Mouse (Mus musculus) liver, embryonic 11.5 days (tissue): ENCODE data around the gene R3hdml. TPM values are rescaled to one million over a fixed set of nuclear protein-coding genes. Genes with fewer than 3 reads are reported as not detected.
"Not testable (repeated sequence)": the region's sequence is repeated elsewhere in the genome, so short reads cannot be mapped to it uniquely, and the experiment has no call there.

Source experiments
- ATAC-seq: fragments of 200-750 bp; cut with Nextera tagmentation; replicated peaks from 2 replicates; pipeline ENCODE4 v1.8.0; 2017; ENCODE audit warnings: moderate number of reproducible peaks, mild to moderate bottlenecking, moderate TSS enrichment, moderate library complexity; ENCODE audit not compliant: low FRiP score
- DNase-seq: peaks from one replicate; pipeline ENCODE4 v3.0.0-alpha.2; 2017; ENCODE audit warnings: low spot score
- H3K27ac ChIP-seq: fragments of 300-500 bp; sonication (generic); 2 replicates; pipeline ENCODE4 v1.5.1; 2014; ENCODE audit warnings: mild to moderate bottlenecking, low read depth, low read length, control low read depth
- H3K27me3 ChIP-seq: fragments of 300-500 bp; sonication (generic); replicated peaks from 2 replicates; pipeline ENCODE4 v1.6.1; 2014; ENCODE audit warnings: low read length, mixed read lengths; ENCODE audit not compliant: control insufficient read depth, insufficient read depth
- H3K36me3 ChIP-seq: fragments of 300-500 bp; sonication (generic); 2 replicates; pipeline ENCODE4 v1.6.1; 2014; ENCODE audit warnings: mild to moderate bottlenecking, low read length, moderate library complexity, mixed read lengths; ENCODE audit not compliant: control insufficient read depth, insufficient read depth
- H3K4me1 ChIP-seq: fragments of 300-500 bp; sonication (generic); replicated peaks from 2 replicates; pipeline ENCODE4 v1.6.1; 2014; ENCODE audit warnings: low read length, mixed read lengths; ENCODE audit not compliant: control insufficient read depth, insufficient read depth
- H3K4me2 ChIP-seq: fragments of 300-500 bp; sonication (generic); 2 replicates; pipeline ENCODE4 v1.6.1; 2014; ENCODE audit warnings: mild to moderate bottlenecking, control low read depth, moderate library complexity
- H3K4me3 ChIP-seq: fragments of 300-500 bp; sonication (generic); 2 replicates; pipeline ENCODE4 v1.5.1; 2014; ENCODE audit warnings: low read depth, low read length, control low read depth
- H3K9ac ChIP-seq: fragments of 300-500 bp; sonication (generic); 2 replicates; pipeline ENCODE4 v1.6.1; 2014; ENCODE audit warnings: low read depth, low read length, control low read depth
- H3K9me3 ChIP-seq: fragments of 300-500 bp; sonication (generic); 2 replicates; pipeline ENCODE4 v1.6.1; 2016; ENCODE audit warnings: low read length, inconsistent platforms, mixed read lengths; ENCODE audit not compliant: control insufficient read depth
- WGBS: fragments of 180-500 bp; shearing (Covaris S2); extraction: QIAGEN DNeasy Blood & Tissue Kit; methylation state at CpG from one replicate; pipeline ENCODE4 v1.1.7; 2014; 5-methylcytosine and 5-hydroxymethylcytosine counted together
- polyA plus RNA-seq: library from polyadenylated mRNA; unstranded; fragments of >200 nt; fragmentation: Nextera tagmentation; extraction: Ambion mirVana; gene quantifications from 2 replicates; pipeline ENCODE4 v1.2.1, GENCODE M21; 2014

R3hdml gene
- polyA plus RNA-seq, 1 experiment from 2014 or later: not detected

- H3K9me3 ChIP-seq: no peaks in the 10 kb centered on the region
- H3K4me3 ChIP-seq: no peak overlapping the region
- ATAC-seq (no peak), DNase-seq (no peak)
- H3K4me1 ChIP-seq: 0 out of 2 replicates have a peak, but pooled peaks cover 4% of the 10 kb centered on the region
- no peak overlapping the region for H3K27ac ChIP-seq
- H3K36me3 ChIP-seq: no peaks in the 10 kb centered on the region
- H3K27me3 ChIP-seq: peaks cover 16% of the 10 kb centered on the region
- 32% methylated on average over 10 of the region's 10 CpGs for WGBS
- no peak overlapping the region for H3K4me2 ChIP-seq
- H3K9ac ChIP-seq: no peak overlapping the region
Measured at GRCm38 (mm10) chr2:163459380-163459779, 32.7 kb upstream of the R3hdml start.

GRCm38 (mm10) chr2:163460622-163461021 is 31.5 kb upstream of the R3hdml start:
- H3K4me3 ChIP-seq: no peak overlapping the region
- DNase-seq (no peak), ATAC-seq (no peak)
- 0 out of 2 replicates have a peak, but pooled peaks cover 4% of the 10 kb centered on the region for H3K4me1 ChIP-seq
- no peaks in the 10 kb centered on the region for H3K36me3 ChIP-seq
- H3K9ac ChIP-seq: no peak overlapping the region
- WGBS: 81% methylated on average over 8 of the region's 8 CpGs
- H3K27me3 ChIP-seq: peaks cover 16% of the 10 kb centered on the region
- no peak overlapping the region for H3K4me2 ChIP-seq
- H3K9me3 ChIP-seq: no peaks in the 10 kb centered on the region
- no peak overlapping the region for H3K27ac ChIP-seq

- not testable (repeated sequence) for H3K4me2 ChIP-seq, H3K9me3 ChIP-seq, H3K36me3 ChIP-seq, DNase-seq, H3K4me3 ChIP-seq, H3K9ac ChIP-seq, H3K27ac ChIP-seq, H3K4me1 ChIP-seq, ATAC-seq
- WGBS: 90% methylated on average over 8 of the region's 9 CpGs
- peaks cover 16% of the 10 kb centered on the region for H3K27me3 ChIP-seq
Measured at GRCm38 (mm10) chr2:163461307-163461706, 30.8 kb upstream of the R3hdml start.

GRCm38 (mm10) chr2:163462386-163462785 is 29.7 kb upstream of the R3hdml start:
- WGBS: 61% methylated on average over 5 of the region's 5 CpGs
- no peak overlapping the region for H3K4me2 ChIP-seq
- H3K4me1 ChIP-seq: 0 out of 2 replicates have a peak, but pooled peaks cover 4% of the 10 kb centered on the region
- DNase-seq (no peak), ATAC-seq (no peak)
- H3K4me3 ChIP-seq: no peak overlapping the region
- H3K27me3 ChIP-seq: peaks cover 16% of the 10 kb centered on the region
- no peaks in the 10 kb centered on the region for H3K9me3 ChIP-seq
- H3K9ac ChIP-seq: no peak overlapping the region
- H3K27ac ChIP-seq: no peak overlapping the region
- no peaks in the 10 kb centered on the region for H3K36me3 ChIP-seq

GRCm38 (mm10) chr2:163462801-163463200 is 29.3 kb upstream of the R3hdml start:
- Histone ChIP-seq H3K9me3 (no peaks in the 10 kb centered on the region), H3K27ac (no peak overlapping the region), H3K9ac (no peak overlapping the region), H3K36me3 (no peaks in the 10 kb centered on the region), H3K4me2 (no peak overlapping the region), H3K27me3 (peaks cover 16% of the 10 kb centered on the region), H3K4me1 (0 out of 2 replicates have a peak, but pooled peaks cover 4% of the 10 kb centered on the region), H3K4me3 (no peak overlapping the region)
- no peak for ATAC-seq
- WGBS: 67% methylated on average over 11 of the region's 11 CpGs
- DNase-seq: no peak

- Histone ChIP-seq H3K9me3 (no peaks in the 10 kb centered on the region), H3K4me3 (no peak overlapping the region), H3K4me2 (no peak overlapping the region), H3K27me3 (peaks cover 12% of the 10 kb centered on the region), H3K36me3 (no peaks in the 10 kb centered on the region), H3K9ac (no peak overlapping the region), H3K4me1 (0 out of 2 replicates have a peak, but pooled peaks cover 4% of the 10 kb centered on the region), H3K27ac (no peak overlapping the region)
- WGBS: 50% methylated on average over 10 of the region's 10 CpGs
- DNase-seq (no peak), ATAC-seq (no peak)
Measured at GRCm38 (mm10) chr2:163463251-163463769, 28.8 kb upstream of the R3hdml start.

- peaks cover 5% of the 10 kb centered on the region for H3K27me3 ChIP-seq
- 0 out of 2 replicates have a peak, but pooled peaks cover 2% of the 10 kb centered on the region for H3K36me3 ChIP-seq
- no peak overlapping the region for H3K9ac ChIP-seq
- 0 out of 2 replicates have a peak, but pooled peaks cover 4% of the 10 kb centered on the region for H3K4me1 ChIP-seq
- no peak overlapping the region for H3K4me2 ChIP-seq
- no peak overlapping the region for H3K27ac ChIP-seq
- no peaks in the 10 kb centered on the region for H3K9me3 ChIP-seq
- WGBS: 83% methylated on average over 4 of the region's 4 CpGs
- DNase-seq (no peak), ATAC-seq (no peak)
- H3K4me3 ChIP-seq: no peak overlapping the region
Measured at GRCm38 (mm10) chr2:163463998-163464397, 28.1 kb upstream of the R3hdml start.

GRCm38 (mm10) chr2:163464562-163464961 is 27.6 kb upstream of the R3hdml start:
- no peak overlapping the region for H3K9ac ChIP-seq
- no peaks in the 10 kb centered on the region for H3K4me1 ChIP-seq
- H3K27me3 ChIP-seq: no peaks in the 10 kb centered on the region; the same call in 1 of the 2 replicates
- H3K4me3 ChIP-seq: no peak overlapping the region
- H3K9me3 ChIP-seq: no peaks in the 10 kb centered on the region
- no peak for DNase-seq
- no peak overlapping the region for H3K27ac ChIP-seq
- peaks cover 5% of the 10 kb centered on the region; the same call in 1 of the 2 replicates for H3K36me3 ChIP-seq
- 69% methylated on average over 6 of the region's 6 CpGs for WGBS
- no peak overlapping the region for H3K4me2 ChIP-seq
- ATAC-seq: no peak

GRCm38 (mm10) chr2:163466771-163467170 is 25.3 kb upstream of the R3hdml start:
- 75% methylated on average over 8 of the region's 8 CpGs for WGBS
- H3K27ac ChIP-seq: no peak overlapping the region
- DNase-seq (no peak), ATAC-seq (no peak)
- H3K9ac ChIP-seq: no peak overlapping the region
- H3K4me2 ChIP-seq: no peak overlapping the region
- H3K27me3 ChIP-seq: no peaks in the 10 kb centered on the region
- H3K9me3 ChIP-seq: no peaks in the 10 kb centered on the region
- H3K36me3 ChIP-seq: peaks cover 5% of the 10 kb centered on the region; the same call in 1 of the 2 replicates
- no peak overlapping the region for H3K4me3 ChIP-seq
- H3K4me1 ChIP-seq: peaks cover 3% of the 10 kb centered on the region; the same call in 1 of the 2 replicates
